Mouse (Mus musculus): Measurements from ENCODE around the gene Akr1b3. TPM values are rescaled to one million over a fixed set of nuclear protein-coding genes. Genes with fewer than 3 reads are reported as not detected.
A peak's percentile ranks its signal among the peaks of the same experiment; 100 is the strongest.
"Not testable (repeated sequence)": the region's sequence is repeated elsewhere in the genome, so short reads cannot be mapped to it uniquely, and the experiment has no call there.

The Akr1b3 gene
- total RNA-seq, 1 experiment from 2014 or later: 136 TPM

DNA sequence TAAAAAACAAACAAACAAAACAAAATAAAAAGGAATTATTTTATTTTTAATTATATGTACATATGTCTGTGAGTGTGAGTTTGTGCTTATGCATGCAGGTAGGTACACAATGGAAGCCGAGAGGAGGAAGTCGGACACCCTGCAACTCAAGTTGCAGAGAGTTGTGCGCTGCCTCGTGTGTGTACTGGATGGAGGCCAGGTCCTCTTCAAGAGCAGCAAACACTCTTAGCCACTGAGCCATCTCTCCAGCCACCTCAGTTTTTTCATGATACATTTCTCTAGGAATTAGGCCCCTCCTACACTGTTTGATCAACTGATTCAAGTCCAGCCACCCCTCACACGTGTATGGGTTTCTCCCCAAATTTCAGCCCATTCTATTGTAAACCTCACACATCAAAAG, 17.4 kb upstream of the Akr1b3 start:
- ATAC-seq (replicated peaks; ENCODE audit: insufficient number of reproducible peaks, low FRiP score, low TSS enrichment, poor library complexity, severe bottlenecking): no peak

GRCm38 (mm10) chr6:34331804-34332203, 14.5 kb upstream of the Akr1b3 start:
- ATAC-seq (replicated peaks; ENCODE audit: insufficient number of reproducible peaks, low FRiP score, low TSS enrichment, poor library complexity, severe bottlenecking): not testable (repeated sequence)

DNA sequence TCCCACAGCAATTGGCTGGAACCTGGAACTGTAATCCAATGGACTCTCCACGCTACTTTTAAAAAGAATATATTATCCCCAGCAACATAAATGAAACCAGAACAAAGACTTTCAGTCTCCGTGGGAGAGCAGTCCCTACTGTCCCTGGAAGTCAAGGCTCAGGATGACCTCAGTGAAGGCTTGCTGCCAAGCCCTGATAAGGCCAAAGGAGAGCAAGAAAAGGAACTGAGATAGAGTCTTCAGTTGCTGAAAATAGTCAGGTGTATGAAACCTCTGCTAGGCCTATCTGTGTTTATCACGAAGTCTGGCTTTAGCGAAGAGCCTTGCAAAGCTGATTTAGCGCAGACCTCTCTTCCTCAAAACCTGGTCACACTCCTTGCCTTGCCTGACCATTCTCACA, 14.1 kb upstream of the Akr1b3 start:
- no peak for ATAC-seq (replicated peaks; ENCODE audit: insufficient number of reproducible peaks, low FRiP score, low TSS enrichment, poor library complexity, severe bottlenecking)

DNA sequence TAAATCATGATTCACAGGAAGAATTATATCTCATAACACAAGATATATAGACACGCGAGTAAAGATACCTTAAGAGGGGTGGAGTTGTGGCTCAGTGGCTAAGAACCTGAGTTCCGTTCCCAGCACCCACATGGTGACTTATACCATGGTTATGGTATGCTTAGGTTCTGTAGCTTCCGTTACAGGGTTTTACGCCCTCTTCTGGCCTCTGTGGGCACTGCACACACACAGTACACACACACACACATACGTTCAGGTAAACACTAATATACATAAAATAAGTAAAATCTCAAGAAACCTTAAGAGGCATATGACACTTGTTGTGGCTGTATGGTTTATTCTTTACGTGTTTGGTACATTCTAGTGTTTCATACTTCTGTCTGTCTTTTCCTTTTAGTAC, 4.8 kb upstream of the Akr1b3 start:
- no peak for ATAC-seq (replicated peaks; ENCODE audit: insufficient number of reproducible peaks, low FRiP score, low TSS enrichment, poor library complexity, severe bottlenecking)

- no peak for ATAC-seq (replicated peaks; ENCODE audit: insufficient number of reproducible peaks, low FRiP score, low TSS enrichment, poor library complexity, severe bottlenecking)
Measured at GRCm38 (mm10) chr6:34318636-34319035, 1.4 kb upstream of the Akr1b3 start.

DNA sequence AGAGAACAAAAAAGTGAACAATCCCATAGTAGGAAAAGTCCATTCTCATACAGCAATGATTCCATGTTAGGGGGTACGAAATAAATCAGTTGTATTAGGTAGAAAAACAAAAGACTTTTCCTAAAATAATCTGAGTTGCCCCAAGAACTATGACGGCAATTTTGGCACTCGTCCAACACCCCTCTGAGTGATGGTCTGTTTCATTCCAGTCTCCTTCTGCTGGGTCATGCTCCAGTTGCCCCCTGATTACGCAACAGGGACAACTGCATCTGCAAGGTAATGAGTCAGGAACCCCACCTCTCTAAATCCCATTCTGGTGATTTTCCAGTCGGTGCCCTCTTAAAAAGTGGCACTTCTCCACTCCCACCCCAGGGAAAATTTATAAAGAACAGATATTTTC, 894 bp upstream of the Akr1b3 start:
- no peak for ATAC-seq (replicated peaks; ENCODE audit: insufficient number of reproducible peaks, low FRiP score, low TSS enrichment, poor library complexity, severe bottlenecking)

GRCm38 (mm10) chr6:34313921-34314320, 3.4 kb downstream of the Akr1b3 start:
- no peak for ATAC-seq (replicated peaks; ENCODE audit: insufficient number of reproducible peaks, low FRiP score, low TSS enrichment, poor library complexity, severe bottlenecking)

- no peak for ATAC-seq (replicated peaks; ENCODE audit: insufficient number of reproducible peaks, low FRiP score, low TSS enrichment, poor library complexity, severe bottlenecking)
Measured at GRCm38 (mm10) chr6:34313386-34313785, 3.9 kb downstream of the Akr1b3 start.

DNA sequence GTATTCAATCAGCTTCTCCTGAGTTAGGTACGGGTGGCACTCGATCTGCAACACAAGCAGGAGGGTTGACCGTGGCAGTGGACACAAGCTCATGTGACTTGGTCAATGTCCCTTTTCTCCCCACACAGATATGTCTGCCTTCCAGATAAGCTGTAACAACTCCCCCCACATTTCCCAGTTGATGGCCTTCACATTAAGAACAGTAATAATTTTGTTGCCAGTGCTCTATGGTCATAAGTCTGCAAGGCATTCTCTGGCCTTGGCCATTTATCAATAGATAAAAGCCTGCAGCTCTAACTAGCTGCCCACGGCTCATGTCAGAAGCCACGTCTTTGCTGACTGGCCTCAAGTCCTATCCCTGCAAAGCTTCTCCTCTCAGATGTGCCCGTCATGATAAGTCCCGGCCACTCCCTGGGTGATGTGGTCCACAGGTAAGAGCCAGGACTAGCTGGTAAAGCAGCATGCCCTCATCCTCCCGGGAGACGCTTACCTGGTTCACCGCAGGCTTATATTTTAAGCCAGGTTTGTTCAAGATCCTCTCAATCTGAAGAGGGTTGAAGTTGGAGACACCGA, 7.2 kb downstream of the Akr1b3 start:
- ATAC-seq (replicated peaks; ENCODE audit: insufficient number of reproducible peaks, low FRiP score, low TSS enrichment, poor library complexity, severe bottlenecking): no peak

- no peak for ATAC-seq (replicated peaks; ENCODE audit: insufficient number of reproducible peaks, low FRiP score, low TSS enrichment, poor library complexity, severe bottlenecking)
Measured at GRCm38 (mm10) chr6:34309526-34309925, 7.8 kb downstream of the Akr1b3 start.

DNA sequence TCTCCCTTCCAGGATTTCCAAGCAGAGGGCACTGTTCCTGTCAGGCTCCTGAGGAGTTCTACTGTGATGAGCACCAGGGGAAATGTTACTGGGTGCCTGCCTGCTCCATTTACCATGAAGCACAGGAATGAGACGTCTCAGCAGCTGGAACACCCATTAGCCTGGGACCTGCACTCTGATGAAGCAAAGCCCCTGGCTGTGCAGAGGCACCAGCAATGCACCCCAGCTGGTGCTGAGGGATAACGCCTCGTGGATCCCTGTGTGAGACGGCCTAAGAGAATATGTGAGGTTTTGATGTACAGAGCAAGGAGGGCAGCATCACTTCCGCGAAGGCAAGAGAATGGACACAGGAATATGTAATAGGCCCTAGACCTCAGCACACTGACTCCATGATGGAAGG, 10.5 kb downstream of the Akr1b3 start:
- ATAC-seq (replicated peaks; ENCODE audit: insufficient number of reproducible peaks, low FRiP score, low TSS enrichment, poor library complexity, severe bottlenecking): no peak

DNA sequence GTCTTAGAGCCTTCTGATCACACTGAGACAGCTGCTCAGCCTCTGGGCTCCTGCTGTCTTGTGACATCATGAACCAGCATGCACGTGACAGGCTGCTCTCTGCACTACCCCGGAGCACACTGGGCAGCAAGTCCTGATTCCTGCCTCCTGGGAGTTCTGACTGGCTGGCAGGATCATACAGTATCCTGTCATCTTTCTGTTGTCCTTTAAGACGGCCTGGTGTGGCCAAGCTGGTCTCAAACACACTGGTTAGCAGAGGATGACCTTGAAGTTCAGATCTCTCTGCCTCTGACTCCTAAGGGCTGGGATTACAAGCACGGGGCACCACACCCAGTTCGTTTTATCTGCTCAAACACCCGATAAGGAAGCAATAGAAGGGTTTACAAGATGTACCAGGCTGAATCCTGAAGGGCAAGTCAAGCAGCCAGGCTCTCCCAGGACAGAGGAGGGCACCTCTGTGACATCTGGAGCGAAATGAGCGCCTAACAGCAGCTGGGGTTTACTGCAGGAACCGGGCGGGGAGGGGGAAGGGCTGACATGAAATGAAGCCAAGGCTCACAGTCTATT, 12.5 kb downstream of the Akr1b3 start:
- no peak for ATAC-seq (replicated peaks; ENCODE audit: insufficient number of reproducible peaks, low FRiP score, low TSS enrichment, poor library complexity, severe bottlenecking)

DNA sequence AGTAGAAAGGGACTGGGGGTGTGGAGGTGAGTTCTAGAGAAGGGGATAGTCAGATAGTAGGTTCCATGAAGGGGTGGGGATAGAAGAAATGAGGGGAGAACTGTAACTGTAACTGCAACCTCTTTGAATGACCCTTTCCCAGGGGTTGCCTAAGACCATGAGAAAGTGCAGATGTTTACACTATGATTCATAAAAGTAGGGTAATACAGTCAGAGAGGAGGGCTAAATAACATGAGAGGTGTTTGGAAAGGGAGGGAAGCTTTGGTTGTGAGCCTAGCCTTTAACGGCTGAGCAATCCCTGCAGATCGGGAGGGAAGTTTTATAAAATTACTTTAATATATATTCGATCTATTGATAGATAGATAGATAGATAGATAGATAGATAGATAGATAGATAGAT, 20.2 kb downstream of the Akr1b3 start:
- ATAC-seq (replicated peaks; ENCODE audit: insufficient number of reproducible peaks, low FRiP score, low TSS enrichment, poor library complexity, severe bottlenecking): no peak

- ATAC-seq (replicated peaks; ENCODE audit: insufficient number of reproducible peaks, low FRiP score, low TSS enrichment, poor library complexity, severe bottlenecking): no peak
Measured at GRCm38 (mm10) chr6:34295437-34295836, 21.8 kb downstream of the Akr1b3 start.

GRCm38 (mm10) chr6:34292882-34293487, 24.3 kb downstream of the Akr1b3 start:
- peak; percentile 83 for ATAC-seq (replicated peaks; ENCODE audit: insufficient number of reproducible peaks, low FRiP score, low TSS enrichment, poor library complexity, severe bottlenecking)

- no peak for ATAC-seq (replicated peaks; ENCODE audit: insufficient number of reproducible peaks, low FRiP score, low TSS enrichment, poor library complexity, severe bottlenecking)
Measured at GRCm38 (mm10) chr6:34292196-34292881, 24.9 kb downstream of the Akr1b3 start.

- ATAC-seq (replicated peaks; ENCODE audit: insufficient number of reproducible peaks, low FRiP score, low TSS enrichment, poor library complexity, severe bottlenecking): no peak
Measured at GRCm38 (mm10) chr6:34290681-34291080, 26.6 kb downstream of the Akr1b3 start.

DNA sequence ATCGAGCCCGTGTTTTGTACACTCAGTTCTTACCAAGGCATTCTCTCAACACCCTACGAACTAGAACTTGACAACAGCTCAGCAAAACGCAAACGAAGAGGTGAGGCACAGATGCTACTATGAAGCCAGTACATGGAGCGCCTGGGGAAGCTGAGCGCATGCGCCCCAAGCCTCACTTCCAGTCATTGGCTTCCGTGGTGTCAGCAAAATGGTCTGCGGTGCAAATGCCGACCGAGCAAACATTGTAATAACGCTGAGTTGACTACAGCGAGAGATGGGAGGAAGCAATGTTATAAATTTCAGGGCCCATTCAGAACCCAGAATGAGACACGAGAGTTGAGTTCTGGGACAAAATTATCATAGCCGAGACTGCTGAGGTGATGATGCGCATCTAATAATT, 27.2 kb downstream of the Akr1b3 start:
- no peak for ATAC-seq (replicated peaks; ENCODE audit: insufficient number of reproducible peaks, low FRiP score, low TSS enrichment, poor library complexity, severe bottlenecking)

GRCm38 (mm10) chr6:34288098-34288497, 29.2 kb downstream of the Akr1b3 start:
- ATAC-seq (replicated peaks; ENCODE audit: insufficient number of reproducible peaks, low FRiP score, low TSS enrichment, poor library complexity, severe bottlenecking): no peak

DNA sequence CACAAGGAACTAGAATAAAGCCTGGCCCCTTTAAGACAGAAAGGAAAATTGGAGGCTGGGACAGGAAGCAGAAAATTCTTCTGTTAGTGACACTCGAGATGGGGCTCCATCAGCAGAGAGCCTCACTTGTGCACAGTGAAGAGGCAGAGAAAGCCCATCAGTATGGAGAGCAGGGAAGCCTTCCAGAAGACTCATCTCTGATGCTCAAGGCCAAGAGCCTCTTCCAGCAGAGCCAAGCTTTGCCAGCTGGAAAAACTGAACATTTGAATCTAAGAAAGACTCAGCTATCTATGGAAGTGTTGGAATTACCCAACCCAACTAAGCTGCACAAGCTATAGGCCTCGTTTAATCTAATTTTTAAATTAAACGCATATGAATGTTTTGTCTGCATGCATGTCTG, 30.4 kb downstream of the Akr1b3 start:
- no peak for ATAC-seq (replicated peaks; ENCODE audit: insufficient number of reproducible peaks, low FRiP score, low TSS enrichment, poor library complexity, severe bottlenecking)

Measured in monocyte, adult 5-6 weeks (primary cell).